Mouse (Mus musculus): Measurements from ENCODE around the gene Fam168b. TPM values are rescaled to one million over a fixed set of nuclear protein-coding genes. Genes with fewer than 3 reads are reported as not detected.

Fam168b gene
- total RNA-seq, 2 experiments from 2014 or later, result 27.1 to 52.5 TPM

GRCm38 (mm10) chr1:34819225-34819910, 23.5 kb downstream of the Fam168b start:
- ATAC-seq (replicated peaks; ENCODE audit: poor library complexity), result no peak

DNA sequence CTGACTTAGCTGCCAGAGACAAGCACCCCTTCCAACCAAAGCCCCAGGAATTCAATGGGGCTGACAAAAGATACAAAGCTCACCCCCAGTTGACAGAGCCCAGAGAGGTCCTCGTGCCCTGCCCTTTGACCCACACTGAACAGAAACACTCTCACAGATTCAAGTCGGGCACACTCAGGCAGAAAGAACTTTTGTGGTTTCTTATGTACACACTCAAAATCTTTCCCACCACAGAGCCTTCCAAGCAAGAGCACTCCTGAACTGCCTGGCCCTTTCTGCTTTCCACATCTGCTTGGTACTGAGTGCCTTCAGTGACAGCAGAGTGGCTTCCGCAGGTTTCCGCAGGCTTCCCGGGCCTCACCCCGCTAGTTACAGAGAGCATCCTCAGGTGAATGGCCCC, 27.0 kb downstream of the Fam168b start:
- no peak for ATAC-seq (replicated peaks; ENCODE audit: poor library complexity)

GRCm38 (mm10) chr1:34812407-34813247, 30.2 kb downstream of the Fam168b start:
- ATAC-seq (replicated peaks; ENCODE audit: poor library complexity), result peak; percentile 21; the same call in 1 of the 2 replicates

GRCm38 (mm10) chr1:34811581-34811980, 31.3 kb downstream of the Fam168b start:
- ATAC-seq (replicated peaks; ENCODE audit: poor library complexity), result no peak

- ATAC-seq (replicated peaks; ENCODE audit: poor library complexity), result no peak
These were observed 31.8 kb downstream of the Fam168b start for GRCm38 (mm10) chr1:34811035-34811434.

DNA sequence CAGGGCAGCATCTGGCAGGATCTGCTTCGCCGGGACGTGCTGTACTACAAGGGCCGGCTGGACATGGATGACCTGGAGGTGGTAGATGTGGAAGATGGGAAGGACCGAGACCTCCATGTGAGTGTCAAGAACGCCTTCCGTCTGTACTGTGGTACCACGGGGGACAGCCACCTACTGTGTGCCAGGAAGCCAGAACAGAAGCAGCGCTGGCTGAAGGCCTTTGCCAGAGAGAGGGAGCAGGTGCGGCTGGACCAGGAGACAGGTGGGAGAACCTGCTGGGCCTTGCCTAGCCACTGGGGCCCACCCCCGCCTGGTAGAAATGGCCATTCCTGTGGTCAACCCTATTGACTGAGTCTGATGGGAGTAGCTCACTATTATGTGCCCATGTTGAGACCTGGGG, 32.6 kb downstream of the Fam168b start:
- ATAC-seq (replicated peaks; ENCODE audit: poor library complexity), result no peak

DNA sequence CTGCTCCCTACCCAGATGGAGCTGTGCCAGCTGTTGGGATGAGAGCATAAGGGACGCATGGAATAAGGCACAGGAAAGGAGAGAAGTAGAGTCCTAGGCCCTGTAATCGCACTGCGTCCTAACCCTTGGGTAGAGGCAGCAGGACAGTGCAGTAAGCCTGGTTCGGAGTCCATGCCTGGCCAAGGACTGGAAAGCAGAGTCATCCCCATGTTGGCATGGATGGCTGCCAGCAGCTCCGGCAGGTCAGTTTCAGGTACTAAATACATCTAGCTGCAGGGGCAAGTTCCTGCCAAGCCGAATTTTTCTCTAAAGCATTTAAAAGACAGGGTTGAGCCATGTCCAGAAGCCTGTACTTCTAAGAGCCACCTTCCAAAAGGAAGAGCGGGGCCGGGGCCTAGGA, 34.4 kb downstream of the Fam168b start:
- ATAC-seq (replicated peaks; ENCODE audit: poor library complexity), result no peak

DNA sequence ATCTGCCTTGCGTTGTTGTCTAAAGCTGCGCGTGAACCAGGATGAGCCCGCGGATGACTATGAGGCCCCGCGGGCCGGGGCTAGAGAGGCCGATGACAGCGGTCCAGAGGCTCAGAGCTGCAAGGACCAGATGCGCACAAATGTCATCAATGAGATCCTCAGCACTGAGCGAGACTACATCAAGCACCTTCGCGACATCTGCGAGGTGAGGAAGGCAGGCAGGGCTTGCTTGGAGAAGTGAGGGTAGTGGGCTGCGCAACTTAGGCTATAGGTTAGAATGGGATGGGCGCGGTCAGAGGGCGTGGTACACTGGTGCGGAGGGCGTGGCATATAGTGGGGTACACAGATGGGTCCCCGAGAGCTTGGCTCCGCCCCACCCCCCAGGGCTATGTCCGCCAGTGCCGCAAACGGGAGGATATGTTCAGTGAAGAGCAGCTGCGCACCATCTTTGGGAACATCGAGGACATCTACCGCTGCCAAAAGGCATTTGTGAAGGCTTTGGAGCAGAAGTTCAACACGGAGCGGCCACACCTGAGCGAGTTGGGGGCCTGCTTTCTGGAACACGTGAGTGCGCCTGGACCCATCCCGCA, 36.8 kb downstream of the Fam168b start:
- ATAC-seq (replicated peaks; ENCODE audit: poor library complexity), result no peak

DNA sequence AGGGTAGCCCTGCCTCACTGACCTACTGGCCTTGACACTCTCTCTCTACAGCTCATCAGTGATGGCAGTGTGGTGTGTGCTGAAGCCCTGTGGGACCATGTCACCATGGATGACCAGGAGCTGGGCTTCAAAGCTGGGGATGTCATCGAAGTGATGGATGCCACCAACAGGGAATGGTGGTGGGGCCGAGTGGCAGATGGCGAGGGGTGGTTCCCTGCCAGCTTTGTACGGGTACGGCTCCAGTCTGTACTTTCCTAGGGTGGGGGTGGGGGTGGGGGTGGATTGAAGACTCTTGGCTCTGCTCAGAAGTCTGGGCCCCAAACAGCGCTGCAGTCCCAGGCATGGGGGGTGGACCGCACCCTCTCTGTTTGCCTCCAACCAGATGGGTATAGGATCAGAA, 38.0 kb downstream of the Fam168b start:
- no peak for ATAC-seq (replicated peaks; ENCODE audit: poor library complexity)

- peak; percentile 70 for ATAC-seq (replicated peaks; ENCODE audit: poor library complexity)
These were observed 40.6 kb downstream of the Fam168b start for GRCm38 (mm10) chr1:34802290-34802642.

DNA sequence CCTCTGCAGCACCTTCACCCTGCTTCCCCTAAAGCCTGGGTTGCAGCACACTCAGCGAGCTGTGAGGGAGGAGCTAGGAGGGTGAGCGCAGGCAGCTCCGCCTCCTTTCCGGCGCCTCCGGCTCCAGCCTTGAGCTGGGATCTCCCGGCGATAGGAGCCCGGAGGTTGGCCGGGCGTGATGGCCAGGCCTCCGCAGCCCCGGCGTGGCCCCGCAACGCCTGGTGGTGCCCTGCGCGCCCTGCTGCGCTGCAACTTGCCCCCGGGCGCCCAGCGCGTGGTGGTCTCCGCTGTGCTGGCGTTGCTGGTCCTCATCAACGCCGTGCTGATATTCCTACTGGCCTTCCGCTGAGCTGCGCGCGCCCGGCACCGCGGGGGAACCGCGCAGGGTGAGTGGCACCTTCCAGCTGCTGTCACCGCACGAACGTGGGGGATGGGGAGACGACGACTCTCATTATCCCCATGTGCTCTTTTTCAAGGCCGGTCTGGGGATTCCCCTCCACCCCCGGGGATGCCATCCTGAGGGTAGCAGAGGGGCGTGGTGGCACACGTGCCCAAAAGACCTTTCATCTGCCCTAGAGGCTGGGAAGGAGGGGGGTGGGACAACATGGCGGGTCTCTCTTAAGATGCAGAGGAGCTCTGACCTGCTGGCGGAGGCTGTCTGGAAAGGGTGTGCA, 41.1 kb downstream of the Fam168b start:
- ATAC-seq (replicated peaks; ENCODE audit: poor library complexity), result peak; percentile 87

GRCm38 (mm10) chr1:34799140-34799539, 43.7 kb downstream of the Fam168b start:
- no peak for ATAC-seq (replicated peaks; ENCODE audit: poor library complexity)

- ATAC-seq (replicated peaks; ENCODE audit: poor library complexity), result peak; percentile 31; the same call in 1 of the 2 replicates
These were observed 49.3 kb downstream of the Fam168b start for GRCm38 (mm10) chr1:34793304-34794300.

DNA sequence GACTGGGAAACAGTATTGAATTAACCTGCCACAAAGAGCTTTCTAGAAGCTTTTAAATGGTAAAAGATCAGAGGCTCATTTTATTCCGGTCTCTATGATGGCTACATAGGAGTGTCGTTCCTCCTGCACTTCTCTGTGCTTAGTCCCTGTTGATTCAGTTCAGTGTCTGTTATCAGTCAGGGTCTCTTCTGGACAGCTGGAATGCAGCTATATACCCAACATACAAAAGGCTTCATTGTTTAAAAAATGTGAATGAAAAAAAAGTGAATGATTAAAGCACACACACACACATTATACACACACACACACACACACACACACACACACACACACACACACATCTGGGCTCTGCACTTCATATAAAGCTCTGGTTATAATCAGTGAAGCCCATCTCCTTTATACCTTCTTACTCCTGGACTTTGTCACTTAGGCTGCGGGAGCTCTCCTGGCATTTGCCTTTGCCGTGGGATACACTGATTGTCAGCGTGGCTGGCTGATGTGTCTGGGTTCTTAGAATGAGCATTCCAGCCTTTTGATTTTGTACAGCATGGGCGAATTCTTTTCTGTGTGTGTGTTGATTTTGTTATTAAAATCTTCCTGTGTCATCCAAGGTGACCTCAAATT, 59.2 kb downstream of the Fam168b start:
- no peak for ATAC-seq (replicated peaks; ENCODE audit: poor library complexity)

GRCm38 (mm10) chr1:34775870-34776269, 67.0 kb downstream of the Fam168b start:
- no peak for ATAC-seq (replicated peaks; ENCODE audit: poor library complexity)

GRCm38 (mm10) chr1:34768875-34769274, 74.0 kb downstream of the Fam168b start:
- no peak for ATAC-seq (replicated peaks; ENCODE audit: poor library complexity)

- no peak for ATAC-seq (replicated peaks; ENCODE audit: poor library complexity)
These were observed 75.0 kb downstream of the Fam168b start for GRCm38 (mm10) chr1:34767851-34768250.

DNA sequence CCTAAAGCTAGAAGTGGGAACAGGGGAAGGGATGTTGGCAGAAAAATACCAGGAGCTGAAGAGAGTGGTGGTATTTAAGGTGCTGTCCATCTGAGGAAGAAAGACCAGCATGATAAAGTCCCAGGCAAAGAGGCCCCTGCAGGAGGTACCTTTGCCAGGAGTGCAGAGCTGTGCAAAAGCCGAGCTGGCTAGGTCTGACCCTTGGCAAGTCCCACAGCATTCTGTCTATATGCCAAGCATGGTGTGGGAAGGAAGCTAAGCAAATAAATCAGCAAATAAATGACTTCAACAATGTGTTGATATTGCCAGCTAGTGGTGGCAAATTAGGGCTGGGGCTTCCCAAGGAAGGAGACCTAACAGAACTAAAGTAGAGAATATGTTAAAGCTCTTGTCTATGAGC, 76.0 kb downstream of the Fam168b start:
- no peak for ATAC-seq (replicated peaks; ENCODE audit: poor library complexity)

Data from megakaryocyte progenitor cell, adult 5-6 weeks (primary cell).